Mouse (Mus musculus) ES-E14 (cell line): ENCODE results near the gene Zbed3. TPM values are rescaled to one million over a fixed set of nuclear protein-coding genes. Genes with fewer than 3 reads are reported as not detected.
A peak's percentile ranks its signal among the peaks of the same experiment; 100 is the strongest.
"Not testable (repeated sequence)": the region's sequence is repeated elsewhere in the genome, so short reads cannot be mapped to it uniquely, and the experiment has no call there.

ENCODE experiments used
- DNase-seq: peaks from one replicate; pipeline ENCODE4 v3.0.0-alpha.2; 2013; ENCODE audit warnings: low read depth, low spot score
- H3K27ac ChIP-seq: 2 replicates; pipeline ENCODE4 v1.5.1; 2012; ENCODE audit warnings: low read depth, mild to moderate bottlenecking, low read length, moderate library complexity, mixed read lengths; ENCODE audit not compliant: poor library complexity, insufficient read depth, severe bottlenecking
- H3K36me3 ChIP-seq: 2 replicates; pipeline ENCODE4 v1.6.1; 2012; ENCODE audit warnings: mild to moderate bottlenecking, low read length, moderate library complexity, mixed read lengths; ENCODE audit not compliant: control insufficient read depth, poor library complexity, insufficient read depth, severe bottlenecking
- H3K4me1 ChIP-seq, 2 experiments: fragments of 150-350 bp in 1 of 2; sonication (generic) in 1 of 2; 2 replicates each; pipeline ENCODE4 v1.6.1; 2012; ENCODE audit warnings: low read length in 2 of 2, mild to moderate bottlenecking in 1 of 2, mixed read lengths in 1 of 2; ENCODE audit not compliant: control insufficient read depth in 2 of 2, insufficient read depth in 2 of 2, poor library complexity in 1 of 2
- H3K4me3 ChIP-seq, 2 experiments: fragments of 150-350 bp in 1 of 2; sonication (generic) in 1 of 2; 2 replicates each; pipeline ENCODE4 v1.5.1; 2012; ENCODE audit warnings: low read length in 2 of 2, low read depth in 1 of 2, mild to moderate bottlenecking in 1 of 2, mixed read lengths in 1 of 2; ENCODE audit not compliant: insufficient read depth in 1 of 2, poor library complexity in 1 of 2, severe bottlenecking in 1 of 2
- H3K9ac ChIP-seq: 2 replicates; pipeline ENCODE4 v1.6.1; 2012; ENCODE audit warnings: low read depth, mild to moderate bottlenecking, low read length, mixed read lengths; ENCODE audit not compliant: poor library complexity, insufficient read depth, severe bottlenecking
- H3K9me3 ChIP-seq: fragments of 150-350 bp; sonication (generic); 2 replicates; pipeline ENCODE4 v1.6.1; 2012; ENCODE audit warnings: low read depth, mild to moderate bottlenecking, low read length; ENCODE audit not compliant: control insufficient read depth, insufficient read depth
- CHD2 ChIP-seq: IDR thresholded peaks from 2 replicates; pipeline ENCODE4 v1.6.1; 2014; ENCODE audit warnings: mild to moderate bottlenecking, low read depth, low read length, inconsistent platforms
- HCFC1 ChIP-seq: IDR thresholded peaks from 2 replicates; pipeline ENCODE4 v1.6.1; 2012; ENCODE audit warnings: low read length, inconsistent platforms, borderline replicate concordance; ENCODE audit not compliant: insufficient read depth
- MAFK ChIP-seq: IDR thresholded peaks from 2 replicates; pipeline ENCODE4 v1.6.1; 2014; ENCODE audit warnings: mild to moderate bottlenecking, low read depth, low read length, inconsistent platforms; ENCODE audit not compliant: insufficient read depth
- ZC3H11A ChIP-seq: IDR thresholded peaks from 2 replicates; pipeline ENCODE4 v1.6.1; 2012; ENCODE audit warnings: low read depth, mild to moderate bottlenecking, inconsistent platforms, low read length, borderline replicate concordance
- ZNF384 ChIP-seq: IDR thresholded peaks from 2 replicates; pipeline ENCODE4 v1.6.1; 2012; ENCODE audit warnings: low read depth, low read length, inconsistent platforms
- in situ Hi-C, 2 experiments: fragments of 600-800 bp; cut with MboI; formaldehyde crosslinking; loops; one replicate each; pipeline ENCODE4 v1.15.1; 2025; ENCODE audit warnings: low sequenced_read_pairs in 2 of 2, inconsistent platforms in 1 of 2; ENCODE audit not compliant: unreplicated experiment in 2 of 2
- total RNA-seq: library from RNA; depleted of rRNA; stranded (reverse); fragments of 300-350 nt; gene quantifications from 2 replicates; pipeline ENCODE4 v1.2.3, GENCODE M21; 2012; rRNA removed

Gene Zbed3
- total RNA-seq, 1 experiment = 4.7 TPM

- H3K4me1 ChIP-seq, H3K9me3 ChIP-seq, H3K4me3 ChIP-seq, H3K36me3 ChIP-seq, in situ Hi-C loops, H3K9ac ChIP-seq, DNase-seq: not testable (repeated sequence)
- peak; percentile 52 for TF ChIP-seq MAFK
- peak overlapping the region; percentile 88; the same call in 1 of the 2 replicates for H3K27ac ChIP-seq
Observed at GRCm38 (mm10) chr13:95376689-95377289, 53.4 kb downstream of the Zbed3 start.

GRCm38 (mm10) chr13:95378696-95379095, 55.3 kb downstream of the Zbed3 start:
- TF ChIP-seq ZNF384 (no peak), HCFC1 (no peak), MAFK (no peak), ZC3H11A (no peak), CHD2 (no peak)
- DNase-seq = no peak
- in situ Hi-C loops = no loop called here
- no peak overlapping the region for H3K9ac ChIP-seq
- no peak overlapping the region for H3K27ac ChIP-seq
- H3K4me3 ChIP-seq = no peak overlapping the region
- H3K9me3 ChIP-seq = no peaks in the 10 kb centered on the region
- peaks cover 0 to 3% of the 10 kb centered on the region in 2 experiments; a peak in 1 of 4 replicates for H3K4me1 ChIP-seq
- no peaks in the 10 kb centered on the region for H3K36me3 ChIP-seq

GRCm38 (mm10) chr13:95382418-95382817, 59.0 kb downstream of the Zbed3 start:
- DNase-seq = no peak
- H3K4me3 ChIP-seq = no peak overlapping the region
- no peak overlapping the region for H3K9ac ChIP-seq
- H3K4me1 ChIP-seq = no peaks in the 10 kb centered on the region
- in situ Hi-C loops = no loop called here
- no peak overlapping the region for H3K27ac ChIP-seq
- no peaks in the 10 kb centered on the region for H3K9me3 ChIP-seq
- no peak for TF ChIP-seq CHD2
- no peak for TF ChIP-seq MAFK
- no peak for TF ChIP-seq ZNF384
- no peak for TF ChIP-seq ZC3H11A
- TF ChIP-seq HCFC1 = no peak
- no peaks in the 10 kb centered on the region for H3K36me3 ChIP-seq

Other genes starting within 250 kb of the Zbed3 start
- gene Pde8b, start 73.3 kb upstream of the Zbed3 start, total RNA-seq = 0.32 and 0.40 TPM in 2 replicates
- gene Aggf1, start 51.7 kb downstream of the Zbed3 start, total RNA-seq = 40.7 and 50.1 TPM in 2 replicates
- 0.49 and 0.53 TPM in 2 replicates for gene Crhbp, start 121.3 kb downstream of the Zbed3 start, total RNA-seq
- gene S100z, start 155.1 kb downstream of the Zbed3 start, total RNA-seq = not detected in 2 replicates
- 51.7 and 107 TPM in 2 replicates for gene F2rl1, start 201.6 kb downstream of the Zbed3 start, total RNA-seq